Mouse (Mus musculus) heart, postnatal 25 days (tissue): ENCODE data around the gene Cmtm8. TPM values are rescaled to one million over a fixed set of nuclear protein-coding genes. Genes with fewer than 3 reads are reported as not detected.
A peak's percentile ranks its signal among the peaks of the same experiment; 100 is the strongest.

ENCODE experiments used
- DNase-seq: peaks from one replicate; pipeline ENCODE4 v3.0.0; 2022; ENCODE audit warnings: low spot score
- intact Hi-C: fragments of 180-260 bp; cut with DNase I; formaldehyde crosslinking; loops from one replicate; pipeline ENCODE4 v1.15.1; 2025
- total RNA-seq, 2 experiments: library from RNA; stranded (reverse); gene quantifications; 2 replicates each; pipeline ENCODE4 v1.2.3; 2021

Cmtm8 gene
- total RNA-seq, 2 experiments from 2014 or later: 9.9 to 10.1 TPM

DNA sequence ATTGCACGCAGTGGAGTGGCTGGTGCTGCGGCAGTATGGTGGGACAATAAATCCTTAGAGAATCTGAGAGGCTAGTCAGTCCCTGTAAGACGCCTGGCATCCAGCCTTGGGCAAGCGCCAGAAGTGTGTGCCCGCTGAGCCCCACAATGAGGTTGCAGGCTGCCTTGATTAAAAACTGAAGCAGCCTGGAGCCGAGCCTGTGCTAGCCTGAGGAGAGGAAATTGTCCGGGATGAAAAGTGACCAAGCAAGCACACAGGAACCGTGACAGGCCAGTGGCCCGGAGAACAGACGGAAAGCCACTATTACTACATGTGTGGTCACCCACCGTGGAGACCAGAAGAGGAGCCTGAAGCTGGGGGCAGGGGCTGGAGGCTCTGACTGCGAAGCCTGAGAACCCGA, 76.9 kb downstream of the Cmtm8 start:
- no peak for DNase-seq
- intact Hi-C loops: no loop called here

- no peak for DNase-seq
- intact Hi-C loops: no loop called here
These were observed 80.6 kb downstream of the Cmtm8 start for GRCm38 (mm10) chr9:114763341-114763740.

DNA sequence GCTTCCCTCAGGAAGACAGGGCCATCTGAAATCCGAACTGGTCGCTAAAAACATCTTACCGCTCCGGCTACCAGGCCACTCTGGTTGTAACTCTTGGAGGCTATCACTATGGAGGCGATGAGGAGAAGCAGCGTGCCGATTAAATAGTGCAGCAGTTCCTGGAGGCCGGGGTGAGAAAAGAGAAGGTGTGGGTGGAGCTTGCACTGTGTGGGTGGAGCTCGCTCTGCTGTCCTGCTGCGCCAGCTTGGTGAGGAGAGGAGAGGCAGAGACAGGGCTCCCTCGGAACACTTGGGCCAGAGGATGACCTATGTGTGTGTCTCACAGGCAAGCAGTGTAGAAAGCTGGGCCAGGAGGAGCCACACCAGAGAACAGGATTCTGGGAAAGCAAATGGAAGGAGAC, 82.1 kb downstream of the Cmtm8 start:
- DNase-seq: no peak
- intact Hi-C loops: no loop called here

- intact Hi-C loops: no loop called here
- DNase-seq: no peak
These were observed 83.6 kb downstream of the Cmtm8 start for GRCm38 (mm10) chr9:114760353-114760752.

GRCm38 (mm10) chr9:114759886-114760285, 84.1 kb downstream of the Cmtm8 start:
- intact Hi-C loops: no loop called here

GRCm38 (mm10) chr9:114758801-114759200, 85.2 kb downstream of the Cmtm8 start:
- DNase-seq: no peak
- intact Hi-C loops: no loop called here

More at GRCm38 (mm10) chr9:114759886-114760285, 84.1 kb downstream of the Cmtm8 start:
- DNase-seq: no peak

- DNase-seq: no peak
- intact Hi-C loops: no loop called here
These were observed 85.7 kb downstream of the Cmtm8 start for GRCm38 (mm10) chr9:114758272-114758671.

- DNase-seq: peak; percentile 83
- intact Hi-C loops: loop anchor here (5.0 kb wide), 3 partner anchors 44 to 204 kb away; no protein-coding TSS in a partner anchor
These were observed 91.0 kb downstream of the Cmtm8 start for GRCm38 (mm10) chr9:114752863-114753484.

DNA sequence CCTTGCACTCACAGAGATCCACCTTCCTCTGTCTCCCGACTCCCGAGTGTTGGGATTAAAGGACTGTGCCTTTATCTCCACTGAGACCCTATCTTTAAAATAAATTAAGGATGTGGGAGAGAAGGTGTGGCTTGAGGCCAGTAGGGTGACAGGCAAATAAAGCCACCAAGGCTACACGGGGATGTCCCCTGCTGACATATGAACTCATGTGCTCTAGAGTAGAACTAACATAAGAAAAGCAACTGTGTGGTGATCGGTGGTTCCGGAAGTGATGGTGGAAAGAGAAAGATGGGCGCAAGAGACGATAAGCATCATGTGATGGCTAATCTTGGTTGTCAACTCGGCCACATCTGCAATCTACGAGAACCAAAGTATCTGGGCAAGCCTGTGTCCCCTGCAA, 91.6 kb downstream of the Cmtm8 start:
- intact Hi-C loops: loop anchor here (5.0 kb wide), 3 partner anchors 45 to 205 kb away; no protein-coding TSS in a partner anchor

GRCm38 (mm10) chr9:114751582-114751981, 92.4 kb downstream of the Cmtm8 start:
- intact Hi-C loops: loop anchor here (5.0 kb wide), 3 partner anchors 46 to 206 kb away; no protein-coding TSS in a partner anchor
- no peak for DNase-seq

More for the DNA sequence above, 91.6 kb downstream of the Cmtm8 start:
- DNase-seq: no peak

DNA sequence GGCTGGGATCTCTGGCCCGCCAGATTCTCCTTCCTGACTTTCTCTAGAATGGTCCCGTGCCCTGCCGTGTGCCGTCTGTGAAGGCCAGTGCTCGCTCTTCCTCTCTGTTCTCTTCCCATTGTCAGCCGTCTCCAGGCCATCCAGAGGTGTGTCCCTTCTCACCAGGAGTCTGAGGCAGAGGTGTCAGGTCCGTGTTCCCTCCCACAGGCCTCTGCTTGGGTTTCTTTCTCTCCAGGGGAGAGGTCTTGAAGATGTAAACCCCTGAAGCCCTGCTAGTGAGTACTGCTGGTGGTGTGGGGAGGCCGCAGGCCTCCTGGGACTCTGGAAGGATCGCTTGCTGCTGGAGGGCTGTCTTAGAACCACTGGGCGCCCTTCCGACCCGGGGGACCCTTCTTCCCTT, 96.5 kb downstream of the Cmtm8 start:
- intact Hi-C loops: no loop called here
- no peak for DNase-seq

GRCm38 (mm10) chr9:114747012-114747411, 96.9 kb downstream of the Cmtm8 start:
- intact Hi-C loops: no loop called here
- no peak for DNase-seq

GRCm38 (mm10) chr9:114745654-114746053, 98.3 kb downstream of the Cmtm8 start:
- intact Hi-C loops: no loop called here
- no peak for DNase-seq

DNA sequence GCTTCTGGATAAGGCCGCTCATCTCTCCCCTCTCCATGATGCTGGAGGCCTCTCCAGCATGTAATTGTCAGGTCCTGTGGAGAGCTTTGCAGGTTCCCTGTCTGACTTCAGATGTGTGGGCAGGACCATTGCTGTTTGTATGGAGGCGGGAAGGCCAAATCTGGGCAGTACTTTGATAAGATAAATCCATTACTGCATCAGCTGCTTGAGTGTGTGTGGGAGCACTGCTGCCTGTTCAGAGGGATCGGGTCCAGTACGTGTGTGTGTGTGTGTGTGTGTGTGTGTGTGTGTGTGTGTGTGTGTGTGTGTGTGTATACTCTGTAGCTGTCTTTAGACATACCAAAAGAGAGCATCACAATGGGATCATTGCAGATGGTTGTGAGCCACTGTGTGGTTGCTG, 98.8 kb downstream of the Cmtm8 start:
- intact Hi-C loops: no loop called here

GRCm38 (mm10) chr9:114742731-114743130, 101.2 kb downstream of the Cmtm8 start:
- DNase-seq: no peak
- intact Hi-C loops: no loop called here

More for the DNA sequence above, 98.8 kb downstream of the Cmtm8 start:
- DNase-seq: no peak

DNA sequence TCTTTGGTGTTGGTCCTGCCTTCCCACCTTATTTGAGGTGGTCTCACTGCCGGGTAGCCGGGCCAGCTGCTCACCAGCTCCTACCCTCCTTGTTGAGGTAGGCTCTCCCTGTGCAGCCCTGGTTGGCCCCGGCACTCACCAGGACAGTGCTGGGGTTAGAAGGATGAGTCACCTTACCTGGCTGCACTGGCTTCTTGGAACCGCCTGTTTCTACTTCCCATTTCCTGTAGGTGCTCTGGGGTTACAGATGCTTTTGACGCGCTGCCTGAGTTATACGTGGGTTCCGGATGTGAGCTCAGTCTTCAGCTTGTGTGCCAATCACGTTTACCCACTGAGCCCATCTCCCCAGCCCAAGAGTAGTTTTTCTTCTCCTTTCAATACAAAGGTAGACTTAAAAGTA, 103.6 kb downstream of the Cmtm8 start:
- intact Hi-C loops: no loop called here
- DNase-seq: no peak

Other genes with a start within 250 kb of the Cmtm8 start
- 10 to 100 TPM; 19.7 to 21.8 TPM for gene Cnot10, start 204.0 kb downstream of the Cmtm8 start, total RNA-seq
- gene Dync1li1, start 155.4 kb downstream of the Cmtm8 start, total RNA-seq: 10 to 100 TPM; 72.6 to 75.8 TPM
- 10 to 100 TPM; 23.4 to 27.2 TPM for gene Cmtm6, start 113.0 kb downstream of the Cmtm8 start, total RNA-seq
- 10 to 100 TPM; 14.0 to 14.1 TPM for gene Cmtm7, start 62.3 kb downstream of the Cmtm8 start, total RNA-seq
- gene Gpd1l, start 89.8 kb upstream of the Cmtm8 start, total RNA-seq: 10 to 100 TPM; 42.1 to 45.1 TPM
- 1 to 10 TPM; 3.4 to 3.5 TPM for gene Osbpl10, start 134.4 kb upstream of the Cmtm8 start, total RNA-seq
- gene Rps27rt, start 138.6 kb upstream of the Cmtm8 start, total RNA-seq: 10 to 100 TPM; 15.7 to 22.9 TPM